Mouse (Mus musculus): Measurements from ENCODE around the gene Minos1.

GRCm38 (mm10) chr4:139086984-139087383 is 43.9 kb downstream of the Minos1 start:
- TF ChIP-seq POLR2A (IDR thresholded peaks at IDR 0.05; ENCODE audit: extremely low read depth, insufficient read depth, low read length) = no peak
- no peak for TF ChIP-seq CTCF (IDR thresholded peaks at IDR 0.05; ENCODE audit: extremely low read depth, insufficient read depth, low read length)
